Mouse (Mus musculus) heart, postnatal 25 days (tissue): ENCODE results near the gene Lrp5. TPM values are rescaled to one million over a fixed set of nuclear protein-coding genes. Genes with fewer than 3 reads are reported as not detected.

Experiments used
- DNase-seq: peaks from one replicate; pipeline ENCODE4 v3.0.0; 2022; ENCODE audit warnings: low spot score
- intact Hi-C: fragments of 180-260 bp; cut with DNase I; formaldehyde crosslinking; loops from one replicate; pipeline ENCODE4 v1.15.1; 2025
- total RNA-seq, 2 experiments: library from RNA; stranded (reverse); gene quantifications; 2 replicates each; pipeline ENCODE4 v1.2.3; 2021

Gene Lrp5
- 10 to 100 TPM; 49.8 to 52.1 TPM for total RNA-seq

DNA sequence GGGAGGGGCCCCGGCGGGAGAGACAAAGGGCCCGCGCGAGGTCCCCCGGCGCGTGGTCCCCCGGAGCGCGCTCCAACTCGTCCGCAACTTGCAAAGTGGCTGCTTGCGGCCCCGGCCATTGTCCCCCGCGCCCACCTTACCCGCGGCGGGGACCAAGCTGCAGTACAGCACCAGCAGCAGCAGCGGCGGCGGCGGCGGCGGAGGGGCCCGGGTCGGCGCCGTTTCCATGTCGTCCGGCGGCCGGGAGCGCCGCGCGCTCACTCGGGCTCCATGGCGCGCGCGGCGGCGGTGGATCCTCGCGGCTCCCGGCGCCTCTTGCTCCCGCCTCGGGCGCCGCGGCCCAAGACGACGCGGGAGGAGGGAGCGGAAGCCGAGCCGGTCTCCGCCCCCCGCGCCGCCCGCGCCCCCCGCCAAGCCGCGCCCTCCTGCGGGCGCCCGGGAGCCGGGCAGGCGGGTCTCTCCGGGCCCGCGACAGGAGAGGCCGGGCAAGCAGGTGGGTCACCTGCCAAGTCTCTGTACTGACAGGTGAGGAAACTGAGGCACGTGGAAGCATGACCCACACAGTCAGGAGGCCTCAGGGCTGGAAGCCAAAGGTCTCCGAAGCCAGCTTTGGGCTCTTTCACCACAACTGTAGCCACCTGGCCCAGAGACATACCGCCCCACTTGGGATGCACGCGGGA lies at the start of gene Lrp5:
TSS of gene Lrp5 (minus strand) at position 350 of the 680 bp plus-strand sequence.
- peak; percentile 58 for DNase-seq
- intact Hi-C loops, result no loop called here

DNA sequence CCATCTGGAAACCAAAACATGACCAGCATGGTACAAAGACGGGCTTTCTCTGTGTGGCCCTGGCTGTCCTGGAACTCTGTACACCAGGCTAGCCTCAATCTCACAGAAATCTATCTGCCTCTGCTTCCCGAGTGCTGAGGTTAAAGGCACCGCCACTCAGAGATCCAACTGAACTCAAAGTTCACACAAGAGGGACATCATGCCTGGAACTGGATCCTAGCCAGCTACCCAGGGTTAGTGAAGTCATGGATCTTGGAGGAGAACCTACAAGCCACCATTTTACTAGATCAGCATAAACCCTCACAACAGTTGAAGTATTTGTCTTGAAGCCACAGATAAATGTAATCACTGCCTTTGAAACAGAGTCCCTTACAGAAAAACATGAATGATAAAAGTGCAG lies 49.6 kb upstream of the Lrp5 start:
- intact Hi-C loops, result no loop called here
- no peak for DNase-seq

DNA sequence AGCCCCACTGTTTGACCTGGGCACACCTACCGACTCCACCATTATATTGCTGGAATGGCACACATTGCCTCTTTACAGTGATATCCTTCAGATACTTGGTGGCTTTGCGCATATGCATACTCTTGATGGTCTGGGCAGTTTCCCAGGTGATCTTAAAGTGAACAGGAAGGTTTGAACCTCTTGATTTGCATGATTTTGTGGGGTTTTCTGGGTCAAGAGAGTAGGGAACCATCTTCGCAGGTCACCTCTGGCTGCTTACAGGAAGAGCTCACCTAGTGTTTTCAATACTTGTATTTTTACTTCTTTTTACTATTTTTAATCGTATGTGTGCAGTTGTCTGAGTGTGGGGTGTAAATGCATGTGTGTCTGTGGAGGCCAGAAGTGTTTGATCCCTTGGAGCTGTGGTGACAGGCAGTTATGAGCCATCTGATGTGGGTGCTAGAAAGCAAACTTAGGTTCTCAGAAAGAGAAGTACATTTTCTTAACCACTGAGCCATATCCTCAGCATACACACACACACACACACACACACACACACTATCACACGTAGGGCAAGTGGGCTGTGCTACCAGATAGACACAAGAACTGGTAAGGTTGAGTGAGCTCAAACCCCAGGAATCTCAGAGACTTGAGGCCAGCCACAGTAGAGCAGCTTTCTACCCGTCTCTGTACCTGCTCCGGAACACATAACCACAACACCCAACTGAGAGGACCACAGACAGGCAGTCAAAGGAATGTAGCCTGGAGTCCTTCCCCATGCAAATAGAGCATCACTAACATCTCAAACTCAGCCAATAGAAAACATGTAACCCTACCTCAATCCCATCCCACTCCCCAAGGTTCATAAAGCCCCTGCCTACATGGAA lies 44.6 kb upstream of the Lrp5 start:
- no peak for DNase-seq
- intact Hi-C loops, result no loop called here

DNA sequence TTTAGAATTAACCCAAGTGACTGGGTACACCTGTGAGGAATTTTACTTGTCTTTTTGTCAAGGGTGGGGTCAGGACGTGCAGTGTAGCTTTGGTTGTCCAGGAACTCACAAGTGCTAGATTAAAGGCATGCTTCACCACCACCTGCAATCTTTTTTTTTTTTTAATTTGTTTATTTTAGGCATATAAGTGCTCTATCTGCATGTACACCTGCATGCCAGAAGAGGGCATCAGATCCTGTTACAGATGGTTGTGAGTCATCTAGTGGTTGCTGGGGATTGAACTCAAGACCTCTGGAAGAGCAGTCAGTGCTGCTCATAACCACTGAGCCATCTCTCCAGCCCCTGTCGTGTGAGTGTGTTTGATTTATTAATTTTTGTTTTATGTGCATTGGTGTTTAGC lies 42.5 kb upstream of the Lrp5 start:
- intact Hi-C loops, result loop anchor here (10.0 kb wide), 1 partner anchor 256 kb away; the partner anchor contains the start of gene Acy3
- no peak for DNase-seq

DNA sequence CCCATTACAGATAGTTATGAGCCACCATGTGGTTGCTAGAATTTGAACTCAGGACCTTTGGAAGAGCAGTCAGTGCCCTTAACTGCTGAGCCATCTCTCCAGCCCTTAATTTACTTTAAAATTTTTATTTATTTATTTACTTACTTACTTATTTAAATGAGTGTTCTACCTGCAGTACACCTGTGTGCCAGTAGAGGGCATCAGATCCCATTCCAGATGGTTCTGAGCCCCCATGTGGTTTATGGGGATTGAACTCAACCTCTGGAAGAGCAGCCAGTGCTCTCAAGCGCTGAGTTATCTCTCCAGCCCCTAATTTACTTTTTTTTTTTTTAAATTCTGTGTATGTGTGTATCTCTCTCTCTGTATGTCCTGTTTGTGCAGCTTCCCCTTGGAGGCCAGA lies 38.4 kb upstream of the Lrp5 start:
- intact Hi-C loops, result loop anchor here (5.0 to 10.0 kb wide), 2 partner anchors 48 to 260 kb away; partner anchors contain the start of gene Acy3
- peak; percentile 31 for DNase-seq

DNA sequence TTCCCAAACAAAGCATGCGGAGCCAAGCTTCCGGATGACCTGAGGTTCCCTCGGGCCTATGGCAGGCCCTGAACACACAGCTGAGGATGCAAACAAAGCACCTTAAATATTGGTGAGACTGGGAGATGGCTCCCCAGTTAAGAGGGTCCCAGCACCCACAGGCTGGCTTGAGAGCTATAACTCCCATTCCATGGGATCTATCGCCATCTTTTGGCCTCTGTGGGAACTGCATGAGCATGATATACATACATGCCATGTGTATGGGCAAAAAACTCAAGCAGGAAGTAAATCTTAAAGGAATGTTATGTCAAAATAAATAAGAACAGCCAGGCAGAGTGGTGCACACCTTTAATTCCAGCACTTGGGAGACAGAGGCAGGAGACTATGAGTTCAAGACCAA lies 37.5 kb upstream of the Lrp5 start:
- intact Hi-C loops, result loop anchor here (5.0 to 10.0 kb wide), 2 partner anchors 48 to 261 kb away; partner anchors contain the start of gene Acy3
- no peak for DNase-seq

DNA sequence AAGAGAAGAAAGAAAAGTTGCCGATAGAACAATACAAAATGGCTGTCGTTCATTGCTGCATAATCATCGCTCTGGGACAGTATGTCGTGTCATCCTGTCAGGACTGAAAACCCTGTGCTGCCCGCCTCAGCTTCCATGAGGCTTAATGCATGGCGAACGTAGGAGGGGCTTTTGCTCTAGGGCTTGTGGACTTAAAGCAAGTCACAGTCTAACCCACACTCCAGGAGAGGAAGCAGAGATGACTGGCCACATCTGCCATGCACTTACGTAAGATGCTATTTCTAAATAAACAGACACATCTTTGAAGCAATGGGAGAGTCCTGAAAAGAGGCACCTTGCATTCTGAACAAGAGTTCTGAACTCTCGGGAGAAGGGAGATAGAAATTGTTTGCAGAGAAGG lies 36.8 kb upstream of the Lrp5 start:
- intact Hi-C loops, result loop anchor here (5.0 to 10.0 kb wide), 2 partner anchors 49 to 262 kb away; partner anchors contain the start of gene Acy3

DNA sequence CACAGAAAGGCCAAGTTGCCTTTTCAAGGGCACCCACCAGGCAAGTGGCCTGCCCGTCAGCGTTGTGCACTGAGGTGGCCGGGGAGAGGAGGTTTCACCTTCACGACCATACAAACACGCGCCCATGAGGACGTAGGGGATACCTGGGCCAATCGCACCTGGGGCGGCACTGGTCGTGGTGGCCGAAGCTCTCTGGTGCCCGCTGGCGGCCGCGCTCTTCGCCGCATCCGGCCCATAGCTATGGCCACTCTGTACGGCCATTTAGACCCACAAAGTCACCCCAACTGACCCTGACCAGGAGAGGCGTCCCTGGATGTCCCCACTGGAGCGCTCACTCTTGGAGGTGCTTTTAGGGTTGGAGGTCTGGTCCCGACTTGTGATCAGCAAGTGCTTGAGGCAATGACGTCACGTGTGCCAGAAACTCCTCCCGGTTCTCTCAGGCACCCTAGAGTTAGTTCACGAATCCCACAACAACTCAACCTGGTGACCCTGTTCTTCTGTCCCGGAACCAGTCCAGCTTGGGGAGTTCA lies 33.1 kb upstream of the Lrp5 start:
- intact Hi-C loops, result loop anchor here (5.0 kb wide), 1 partner anchor 97 kb away; no protein-coding TSS in a partner anchor
- peak; percentile 43 for DNase-seq

More for the DNA sequence above, 36.8 kb upstream of the Lrp5 start:
- no peak for DNase-seq

DNA sequence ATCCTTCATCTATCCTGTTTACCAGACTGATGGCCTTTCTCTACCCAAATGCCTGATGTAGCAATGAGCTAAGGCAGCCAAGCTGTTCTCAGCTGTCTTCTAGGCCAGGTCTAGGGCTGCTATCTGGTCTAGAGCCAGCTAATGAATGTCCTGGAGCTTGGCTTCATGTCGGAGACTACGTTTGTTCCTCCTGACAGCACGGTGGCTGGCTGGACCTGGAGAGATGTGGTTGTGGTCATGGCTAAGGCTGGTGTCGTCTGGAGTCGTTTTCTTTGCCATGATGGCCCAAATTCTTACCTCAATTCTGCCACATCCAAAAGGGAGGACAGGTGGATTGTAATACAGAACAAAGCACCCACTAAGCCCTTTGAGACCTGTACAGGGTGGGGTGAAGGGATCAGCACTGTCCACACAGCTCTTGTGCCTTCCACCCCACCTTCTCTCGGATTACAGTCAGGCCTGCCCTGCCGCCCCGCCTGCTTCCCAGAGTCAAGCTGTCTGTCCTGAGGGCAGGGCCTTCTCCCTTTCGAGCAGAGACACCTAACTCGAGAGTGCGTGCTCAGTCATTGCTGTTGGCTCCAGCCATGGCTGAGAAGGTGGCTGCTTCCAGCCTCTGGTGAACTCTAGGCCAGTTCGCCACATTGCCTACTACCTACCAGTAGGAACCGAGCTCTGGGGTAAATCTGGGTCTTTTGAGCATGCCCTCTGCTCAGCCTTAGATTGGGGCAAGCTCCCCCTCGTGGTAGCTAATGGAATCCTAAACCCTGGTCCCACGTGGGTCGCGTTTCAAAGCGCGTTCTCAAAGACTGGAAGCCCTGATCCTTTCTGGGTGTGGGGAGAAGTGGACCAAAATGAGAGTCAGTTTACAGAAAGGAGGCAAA lies 32.4 kb upstream of the Lrp5 start:
- intact Hi-C loops, result loop anchor here (5.0 kb wide), 1 partner anchor 96 kb away; no protein-coding TSS in a partner anchor
- peak; percentile 30 for DNase-seq

DNA sequence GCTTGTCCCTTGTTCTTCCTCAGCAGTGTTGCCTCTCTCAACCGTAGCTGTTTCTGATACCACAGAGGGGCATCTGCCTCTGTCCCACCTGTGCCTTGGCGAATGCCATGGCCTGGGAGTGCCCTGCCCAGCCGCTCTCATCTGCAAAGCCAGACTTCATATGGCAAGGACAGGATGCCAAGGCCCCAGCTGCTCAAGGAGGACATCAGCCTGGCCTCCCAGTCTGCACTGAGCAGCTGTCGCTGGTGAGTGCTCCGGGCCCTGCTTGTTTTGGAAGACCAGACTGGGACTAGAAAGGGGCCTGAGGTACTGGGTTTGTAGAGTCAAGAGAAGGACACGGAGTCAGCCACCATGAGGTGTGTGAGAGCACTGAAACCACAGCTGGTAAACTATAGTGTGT lies 28.0 kb upstream of the Lrp5 start:
- DNase-seq, result no peak
- intact Hi-C loops, result no loop called here

DNA sequence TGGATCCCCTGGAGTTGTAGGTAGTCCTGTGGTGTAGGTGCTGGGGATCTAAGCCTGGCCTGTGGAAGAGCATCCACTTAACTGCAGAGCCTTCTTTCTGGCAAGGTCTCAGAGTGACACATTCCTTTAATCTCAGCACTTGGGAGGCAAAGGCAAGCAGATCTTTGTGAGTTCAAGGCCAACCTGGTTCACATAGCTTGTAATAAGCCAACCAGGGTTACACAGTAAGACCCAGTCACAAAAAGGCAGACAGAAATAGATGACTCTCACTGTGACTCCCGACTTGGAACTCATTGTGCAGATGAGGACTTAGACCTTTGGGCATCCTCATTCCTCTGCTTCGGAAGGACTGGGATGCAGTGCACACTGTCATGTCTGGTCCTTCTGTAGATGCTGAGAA lies 24.1 kb upstream of the Lrp5 start:
- DNase-seq, result no peak
- intact Hi-C loops, result no loop called here

DNA sequence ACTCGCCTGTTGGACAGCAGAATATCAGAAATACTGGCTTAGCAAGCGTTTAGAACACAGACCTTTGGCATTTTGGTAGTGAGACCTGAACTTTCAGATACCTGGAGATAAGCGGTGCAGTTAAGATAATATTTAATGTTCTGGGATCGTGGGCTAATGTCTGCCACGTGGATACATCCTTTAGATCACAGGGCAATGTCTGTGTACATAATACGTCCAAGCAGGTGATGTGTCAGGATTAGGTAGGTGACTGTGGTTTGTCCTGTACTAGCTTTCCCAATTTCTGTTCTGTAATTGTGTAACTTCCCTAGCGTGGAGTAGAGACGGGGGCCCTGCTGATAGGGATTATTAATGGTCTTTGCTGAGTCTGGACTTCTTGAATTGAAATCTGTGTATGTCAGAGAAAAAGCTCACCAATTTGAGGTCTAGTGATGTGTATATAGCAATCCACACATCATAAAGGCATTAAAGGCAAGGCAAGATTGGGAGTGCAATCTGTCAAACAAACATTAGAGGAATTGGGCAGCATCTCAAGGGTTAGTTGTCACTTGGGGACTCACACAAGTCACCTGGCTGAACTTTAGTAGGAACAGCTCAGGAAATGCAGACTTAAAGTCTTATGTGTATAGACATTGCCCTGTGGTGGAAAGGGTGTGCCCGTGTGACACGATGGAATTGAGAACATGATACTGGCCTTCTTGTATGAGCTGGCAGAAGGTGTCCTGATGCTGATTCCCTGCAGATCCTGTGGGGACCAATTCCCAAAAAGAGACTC lies 22.8 kb upstream of the Lrp5 start:
- intact Hi-C loops, result no loop called here
- DNase-seq, result no peak

DNA sequence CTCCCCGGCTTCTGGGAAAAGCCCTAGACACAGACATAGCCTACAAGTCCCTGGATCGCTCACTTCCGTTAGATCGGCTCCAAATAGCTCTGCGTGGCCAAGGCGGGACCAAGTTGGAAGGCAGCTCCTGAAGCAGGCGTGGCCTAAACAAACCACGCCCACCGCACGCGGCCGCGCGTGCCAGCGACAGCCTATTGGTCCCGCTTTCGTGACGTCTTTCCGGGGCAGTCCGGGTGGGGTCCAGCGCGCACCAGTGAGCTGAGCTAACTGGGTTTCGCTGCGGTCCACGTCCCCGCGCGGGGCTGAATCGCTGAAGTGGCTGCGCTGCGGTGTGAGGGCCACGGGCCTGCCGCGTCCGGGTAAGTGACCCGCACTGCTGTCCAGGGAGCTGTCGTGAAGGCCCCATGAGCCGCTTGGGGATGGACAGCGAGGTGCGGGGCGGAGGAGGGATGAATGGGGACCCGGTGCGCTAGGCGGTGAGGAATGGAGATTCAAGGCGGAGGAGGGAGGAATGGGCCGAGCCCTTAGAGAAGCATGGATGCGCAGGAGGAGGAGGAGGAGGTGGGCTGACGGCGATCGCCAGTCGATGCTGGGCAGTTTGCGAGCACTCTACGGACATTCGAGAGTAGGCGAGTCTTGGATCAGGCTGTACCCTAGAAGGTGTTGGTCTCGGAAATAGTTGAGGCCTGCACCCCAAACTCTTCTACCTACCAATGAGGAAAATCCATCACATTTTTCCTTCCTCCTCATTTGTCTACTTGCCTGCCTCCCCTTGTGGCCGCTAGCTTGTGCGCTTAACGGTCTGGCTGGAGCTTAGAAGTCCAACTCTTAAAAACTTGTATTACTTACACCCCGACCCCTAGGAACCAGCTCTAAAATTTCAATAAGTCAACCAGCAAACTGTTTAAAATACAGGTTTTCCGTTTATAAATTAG lies 22.0 kb upstream of the Lrp5 start, which contains the start of gene 1810055G02Rik:
TSS of gene 1810055G02Rik (plus strand) at position 216 of the 935 bp plus-strand sequence.
- DNase-seq, result peak; percentile 97
- intact Hi-C loops, result no loop called here

DNA sequence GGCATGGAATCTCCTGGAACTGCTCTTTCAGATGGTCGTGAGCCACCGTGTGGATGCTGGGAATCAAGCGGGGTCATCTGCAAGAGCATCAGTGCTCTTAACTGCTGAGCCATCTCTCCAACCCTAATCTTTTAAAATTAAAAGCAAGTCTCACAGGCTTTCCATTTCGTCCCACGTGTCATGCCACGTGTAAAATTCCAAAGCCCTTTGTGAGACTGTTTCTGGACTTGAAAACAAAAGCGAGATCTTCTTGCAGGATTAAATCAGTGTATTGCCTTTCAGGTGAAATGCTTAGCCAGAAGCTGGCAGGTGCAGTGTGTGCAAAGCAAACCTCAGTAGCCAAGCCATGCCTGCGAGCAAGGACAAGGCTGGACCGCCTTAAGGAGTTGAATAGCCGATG lies 21.2 kb upstream of the Lrp5 start:
- no peak for DNase-seq
- intact Hi-C loops, result no loop called here

DNA sequence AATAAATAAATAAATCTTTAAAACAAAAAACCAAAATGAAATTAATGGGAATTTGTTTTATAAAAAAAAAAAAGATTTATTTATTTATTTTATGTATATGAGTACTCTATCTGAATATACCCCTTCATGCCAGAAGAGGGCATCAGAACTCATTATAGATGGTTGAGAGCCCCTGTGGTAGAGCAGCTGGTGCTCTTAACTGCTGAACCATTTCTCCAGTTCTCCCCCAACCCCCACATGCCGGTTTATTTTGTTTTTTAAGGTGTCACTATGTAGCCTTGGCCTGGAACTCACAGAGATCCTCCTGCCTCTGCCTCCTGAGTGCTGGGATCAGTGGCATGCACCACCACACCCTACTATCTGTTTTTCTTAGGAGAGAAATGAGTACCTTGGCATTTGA lies 19.9 kb upstream of the Lrp5 start:
- intact Hi-C loops, result no loop called here
- DNase-seq, result no peak

DNA sequence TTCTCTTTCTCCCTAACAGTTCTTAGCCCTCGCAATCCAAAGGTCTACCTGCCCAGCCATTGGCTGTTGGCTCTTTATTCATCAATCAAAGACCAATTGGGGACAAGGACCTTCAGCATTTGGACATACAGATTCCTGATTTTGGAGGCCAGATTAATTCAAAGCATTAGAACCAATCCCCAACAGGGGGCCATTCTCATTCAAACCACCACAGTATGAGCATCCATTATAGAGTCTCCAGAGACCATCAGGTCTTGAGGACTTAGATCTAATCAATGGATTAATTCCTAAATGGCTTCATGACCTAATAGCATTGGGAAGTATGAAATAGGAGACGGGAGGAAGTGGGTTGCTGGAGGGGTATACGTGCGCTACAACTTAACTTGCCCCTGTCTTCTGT lies 16.1 kb upstream of the Lrp5 start:
- intact Hi-C loops, result no loop called here
- DNase-seq, result no peak

DNA sequence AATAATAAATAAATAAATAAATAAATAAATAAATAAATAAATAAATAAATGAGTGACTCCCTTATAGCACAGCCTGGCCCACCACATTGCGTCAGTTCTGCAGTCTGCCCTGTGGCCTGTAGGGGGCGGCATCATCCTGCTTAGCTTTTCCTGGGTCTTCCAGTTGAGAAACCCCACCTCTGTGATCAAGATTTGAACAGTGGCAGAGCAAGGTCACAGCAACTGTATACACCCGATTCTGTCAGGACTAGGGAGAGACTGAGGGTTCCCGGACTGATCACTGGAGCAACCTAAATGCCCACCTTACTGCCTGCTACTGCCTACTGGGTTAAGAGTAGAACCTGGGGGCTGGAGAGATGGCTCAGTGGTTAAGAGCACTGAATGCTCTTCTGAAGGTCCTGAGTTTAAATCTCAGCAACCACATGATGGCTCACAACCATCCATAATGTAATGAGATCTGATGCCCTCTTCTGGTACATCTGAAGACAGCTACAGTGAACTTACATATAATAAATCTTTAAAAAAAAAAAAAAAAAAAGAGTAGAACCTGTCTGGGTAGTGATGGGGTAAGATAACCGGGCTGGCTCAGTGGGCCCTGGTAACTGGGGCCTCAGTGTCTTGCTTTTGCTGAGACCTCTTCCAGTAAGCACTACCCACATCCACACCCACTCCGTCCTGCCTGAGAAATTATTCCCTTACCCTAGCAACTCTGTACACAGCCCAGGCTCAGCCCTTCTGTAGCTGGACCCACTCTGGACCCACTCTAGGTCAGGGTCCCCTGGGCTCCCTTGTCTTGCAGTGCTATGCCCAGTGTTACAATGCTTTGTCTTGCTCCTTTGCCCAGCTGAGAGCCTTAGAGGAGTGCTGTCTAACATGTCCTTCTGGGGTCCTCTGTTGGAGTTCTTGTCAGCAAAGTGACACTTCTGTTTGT lies 13.4 kb upstream of the Lrp5 start:
- DNase-seq, result peak; percentile 70
- intact Hi-C loops, result loop anchor here (1.0 to 5.0 kb wide), 2 partner anchors 37 to 76 kb away; no protein-coding TSS in a partner anchor
